Mouse (Mus musculus) macrophage (primary cell): Measurements from ENCODE around the gene Gmpr2. TPM values are rescaled to one million over a fixed set of nuclear protein-coding genes. Genes with fewer than 3 reads are reported as not detected.

Experiments used
- H3K27ac ChIP-seq: fragments of 350-480 bp; formaldehyde crosslinking; 2 replicates; pipeline ENCODE4 v1.9.0; 2021
- H3K36me3 ChIP-seq: fragments of 350-480 bp; formaldehyde crosslinking; 2 replicates; pipeline ENCODE4 v1.9.0; 2021; ENCODE audit errors: inconsistent target
- H3K4me3 ChIP-seq: fragments of 350-480 bp; formaldehyde crosslinking; 2 replicates; pipeline ENCODE4 v1.9.0; 2021; ENCODE audit errors: inconsistent target
- H3K79me2 ChIP-seq: fragments of 350-480 bp; formaldehyde crosslinking; 2 replicates; pipeline ENCODE4 v1.9.0; 2021; ENCODE audit errors: inconsistent target
- WGBS: methylation state at CpG from one replicate; pipeline ENCODE4 v1.1.7; 2026; ENCODE audit warnings: inconsistent platforms; ENCODE audit not compliant: missing documents; 5-methylcytosine and 5-hydroxymethylcytosine counted together
- polyA plus RNA-seq: library from polyadenylated mRNA; stranded (reverse); fragments of 250-400 nt; gene quantifications from 3 replicates; pipeline ENCODE4 v1.2.4, GENCODE M21; 2018; ENCODE audit warnings: inconsistent platforms

Gene Gmpr2
- polyA plus RNA-seq, 1 experiment from 2014 or later, result 27.4 TPM

GRCm38 (mm10) chr14:55651528-55651927 is 20.2 kb upstream of the Gmpr2 start:
- Histone ChIP-seq H3K27ac (no peak overlapping the region), H3K79me2 (peaks cover 1% of the 10 kb centered on the region; the same call in 1 of the 2 replicates), H3K36me3 (no peaks in the 10 kb centered on the region), H3K4me3 (no peak overlapping the region)
- whole genome bisulfite sequencing, result 92% methylated on average over 7 of the region's 7 CpGs

- no peak overlapping the region for H3K4me3 ChIP-seq
- WGBS, result 85% methylated on average over 3 of the region's 3 CpGs
- no peaks in the 10 kb centered on the region for H3K79me2 ChIP-seq
- 0 out of 2 replicates have a peak, but pooled peaks cover 12% of the 10 kb centered on the region for H3K36me3 ChIP-seq
- no peak overlapping the region for H3K27ac ChIP-seq
Observed at GRCm38 (mm10) chr14:55656935-55657334, 14.8 kb upstream of the Gmpr2 start.

- Histone ChIP-seq H3K27ac (no peak overlapping the region), H3K79me2 (no peaks in the 10 kb centered on the region), H3K4me3 (no peak overlapping the region), H3K36me3 (peaks cover 20% of the 10 kb centered on the region)
- 96% methylated on average over 5 of the region's 5 CpGs for WGBS
Observed at GRCm38 (mm10) chr14:55658011-55658410, 13.7 kb upstream of the Gmpr2 start.

- H3K4me3 ChIP-seq, result peak within 1 kb of the TSS; percentile 69
- WGBS, result 1% methylated on average over 39 of the region's 39 CpGs
- H3K79me2 ChIP-seq, result peaks cover 7% of the 10 kb centered on the region; the same call in 1 of the 2 replicates
- H3K27ac ChIP-seq, result peak within 1 kb of the TSS; percentile 54
- H3K36me3 ChIP-seq, result peaks cover 29% of the 10 kb centered on the region
Observed at GRCm38 (mm10) chr14:55659960-55660573, 11.7 kb upstream of the Gmpr2 start, which contains the start of gene Mdp1. Mdp1 (minus strand) TSS chr14:55660508.

GRCm38 (mm10) chr14:55660636-55661035 is 11.1 kb upstream of the Gmpr2 start:
- Histone ChIP-seq H3K79me2 (peaks cover 13% of the 10 kb centered on the region), H3K27ac (peak overlapping the region; percentile 54; the same call in 1 of the 2 replicates), H3K36me3 (peaks cover 29% of the 10 kb centered on the region), H3K4me3 (peak overlapping the region; percentile 69)
- 71% methylated on average over 2 of the region's 2 CpGs for WGBS

GRCm38 (mm10) chr14:55671486-55671832 is 282 bp upstream of the Gmpr2 start:
- Histone ChIP-seq H3K36me3 (peaks cover 12% of the 10 kb centered on the region; the same call in 1 of the 2 replicates), H3K79me2 (peaks cover 75% of the 10 kb centered on the region), H3K4me3 (peak overlapping the region; percentile 98), H3K27ac (peak overlapping the region; percentile 97)
- WGBS, result 1% methylated on average over 12 of the region's 12 CpGs

GRCm38 (mm10) chr14:55672741-55673060 is 960 bp downstream of the Gmpr2 start:
- peak overlapping the region; percentile 98 for H3K4me3 ChIP-seq
- H3K27ac ChIP-seq, result no peak overlapping the region
- WGBS, result 63% methylated on average over 7 of the region's 7 CpGs
- peaks cover 63% of the 10 kb centered on the region for H3K79me2 ChIP-seq
- peaks cover 12% of the 10 kb centered on the region; the same call in 1 of the 2 replicates for H3K36me3 ChIP-seq

- Histone ChIP-seq H3K79me2 (peaks cover 31% of the 10 kb centered on the region), H3K36me3 (peaks cover 29% of the 10 kb centered on the region), H3K4me3 (no peak overlapping the region), H3K27ac (no peak overlapping the region)
- WGBS, result 56% methylated on average over 4 of the region's 4 CpGs
Observed at GRCm38 (mm10) chr14:55677615-55678014, 5.9 kb downstream of the Gmpr2 start.

GRCm38 (mm10) chr14:55681160-55682117 is 9.7 kb downstream of the Gmpr2 start, which contains the start of gene Tinf2:
Tinf2 (minus strand) TSS chr14:55681820.
- H3K79me2 ChIP-seq, result peaks cover 13% of the 10 kb centered on the region; the same call in 1 of the 2 replicates
- WGBS, result under 1% methylated on average over 64 of the region's 66 CpGs

GRCm38 (mm10) chr14:55682118-55682493 is 10.4 kb downstream of the Gmpr2 start:
- H3K36me3 ChIP-seq, result peaks cover 16% of the 10 kb centered on the region
- 3% methylated on average over 3 of the region's 3 CpGs for WGBS
- peak overlapping the region; percentile 67 for H3K4me3 ChIP-seq
- H3K27ac ChIP-seq, result peak overlapping the region; percentile 55
- peaks cover 13% of the 10 kb centered on the region; the same call in 1 of the 2 replicates for H3K79me2 ChIP-seq

More at GRCm38 (mm10) chr14:55681160-55682117, 9.7 kb downstream of the Gmpr2 start, which contains the start of gene Tinf2:
- Histone ChIP-seq H3K4me3 (peak within 1 kb of the TSS; percentile 67), H3K27ac (peak within 1 kb of the TSS; percentile 55), H3K36me3 (peaks cover 17% of the 10 kb centered on the region)

- H3K36me3 ChIP-seq, result no peaks in the 10 kb centered on the region
- no peak overlapping the region for H3K4me3 ChIP-seq
- H3K79me2 ChIP-seq, result no peaks in the 10 kb centered on the region
- no peak overlapping the region for H3K27ac ChIP-seq
- WGBS, result 86% methylated on average over 8 of the region's 10 CpGs
Observed at GRCm38 (mm10) chr14:55689433-55689832, 17.7 kb downstream of the Gmpr2 start.

GRCm38 (mm10) chr14:55697226-55697625 is 25.5 kb downstream of the Gmpr2 start:
- H3K4me3 ChIP-seq, result peak overlapping the region; percentile 30
- H3K36me3 ChIP-seq, result no peaks in the 10 kb centered on the region
- no peaks in the 10 kb centered on the region for H3K79me2 ChIP-seq
- H3K27ac ChIP-seq, result peak overlapping the region; percentile 37
- WGBS, result 38% methylated on average over 4 of the region's 4 CpGs

- Histone ChIP-seq H3K4me3 (no peak overlapping the region), H3K36me3 (no peaks in the 10 kb centered on the region), H3K27ac (no peak overlapping the region), H3K79me2 (no peaks in the 10 kb centered on the region)
- 89% methylated on average over 8 of the region's 9 CpGs for WGBS
Observed at GRCm38 (mm10) chr14:55701131-55701530, 29.4 kb downstream of the Gmpr2 start.

GRCm38 (mm10) chr14:55702761-55703160 is 31.0 kb downstream of the Gmpr2 start:
- Histone ChIP-seq H3K4me3 (no peak overlapping the region), H3K27ac (no peak overlapping the region), H3K36me3 (no peaks in the 10 kb centered on the region), H3K79me2 (no peaks in the 10 kb centered on the region)
- 93% methylated on average over 6 of the region's 6 CpGs for WGBS
